Mouse (Mus musculus): ENCODE data around the gene St6galnac6.

GRCm38 (mm10) chr2:32624111-32624748 lies 24.7 kb downstream of the St6galnac6 start:
- TF ChIP-seq CTCF (IDR thresholded peaks at IDR 0.05; ENCODE audit: control insufficient read depth, insufficient read depth, insufficient replicate concordance, low read depth, low read length) (no peak), POLR2A (IDR thresholded peaks at IDR 0.05; ENCODE audit: control insufficient read depth, low read depth, low read length) (no peak)

Measured in testis, adult 2 months (tissue).